Mouse (Mus musculus) G1E (cell line): ENCODE results near the gene Stim2.

ENCODE experiments used
- CTCF ChIP-seq: IDR thresholded peaks from 2 replicates; pipeline ENCODE4 v1.5.1; 2012; ENCODE audit warnings: low read depth, low read length, inconsistent platforms, mixed read lengths
- POLR2AphosphoS5 ChIP-seq: IDR thresholded peaks from 2 replicates; pipeline ENCODE4 v1.6.1; 2012; ENCODE audit warnings: low read depth, low read length, inconsistent platforms; ENCODE audit not compliant: insufficient replicate concordance

DNA sequence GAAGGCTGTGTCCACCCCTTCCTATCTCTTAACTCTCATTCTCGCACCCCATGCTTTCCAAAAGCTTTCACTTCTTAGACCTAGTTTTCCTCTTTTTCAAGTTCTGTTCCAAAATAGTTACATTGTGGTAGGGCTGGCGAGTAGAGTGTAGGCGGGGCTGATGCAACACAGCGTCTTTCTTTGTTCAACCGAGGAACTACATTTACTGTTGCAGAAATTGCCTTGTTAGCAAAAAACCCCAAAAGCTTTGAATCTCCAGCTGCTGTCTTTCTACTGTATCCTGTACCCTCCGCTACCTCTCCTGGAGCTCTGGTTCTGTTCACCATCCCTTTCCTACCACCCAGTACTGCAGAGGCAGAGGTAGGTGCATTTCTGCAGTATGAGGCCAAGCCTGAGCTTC is 99.9 kb downstream of the Stim2 start:
- TF ChIP-seq CTCF (no peak), POLR2AphosphoS5 (no peak)
